Mouse (Mus musculus): ENCODE measurements around the gene Sbf2.

DNA sequence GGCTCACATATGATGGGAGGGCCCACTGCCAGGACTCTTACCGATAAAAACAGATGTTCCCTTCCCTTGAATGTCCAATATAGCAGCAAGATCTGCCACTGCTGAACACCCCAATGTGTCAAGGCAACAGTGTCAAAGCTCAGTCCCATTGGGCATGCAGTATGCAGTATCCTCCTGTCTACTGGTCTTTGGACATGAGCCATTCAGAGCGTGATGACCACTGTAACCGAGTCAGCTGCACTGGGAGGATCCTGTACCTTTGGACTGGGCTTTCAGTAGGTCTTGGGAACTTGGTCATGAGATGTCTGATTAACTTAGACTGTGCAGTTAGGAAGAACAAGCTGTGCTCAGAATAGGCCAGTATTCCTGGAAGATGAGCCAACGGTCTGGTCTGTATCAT, 309.2 kb downstream of the Sbf2 start:
- TF ChIP-seq POLR2A (IDR thresholded peaks at IDR 0.05; ENCODE audit: control insufficient read depth in 1 of 2, insufficient read depth in 1 of 2, low read depth in 1 of 2, low read length in 2 of 2, poor library complexity in 1 of 2) (no peak), CTCF (IDR thresholded peaks at IDR 0.05 in 2 of 3, conservative IDR thresholded peaks at IDR 0.05 in 1 of 3; ENCODE audit: control insufficient read depth in 1 of 3, insufficient read depth in 1 of 3, low read depth in 2 of 3, low read length in 3 of 3, poor library complexity in 1 of 3, severe bottlenecking in 1 of 3) (no peak), ZMIZ1 (IDR thresholded peaks at IDR 0.05; ENCODE audit: low read depth, low read length) (no peak), MAFK (IDR thresholded peaks at IDR 0.05; ENCODE audit: borderline replicate concordance, low read depth, low read length) (no peak), ETS1 (IDR thresholded peaks at IDR 0.05; ENCODE audit: low read depth, low read length) (no peak), CHD2 (IDR thresholded peaks at IDR 0.05; ENCODE audit: low read length) (no peak), TCF12 (IDR thresholded peaks at IDR 0.05; ENCODE audit: low read depth, low read length) (no peak), RCOR1 (IDR thresholded peaks at IDR 0.05; ENCODE audit: low read depth, low read length) (no peak), MYB (IDR thresholded peaks at IDR 0.05; ENCODE audit: low read depth, low read length) (no peak), CHD1 (IDR thresholded peaks at IDR 0.05; ENCODE audit: low read depth, low read length) (no peak), ZKSCAN1 (IDR thresholded peaks at IDR 0.05; ENCODE audit: low read depth, low read length) (no peak), UBTF (IDR thresholded peaks at IDR 0.05; ENCODE audit: borderline replicate concordance, insufficient read depth, low read depth, low read length) (no peak)
